Mouse (Mus musculus): ENCODE measurements around the gene Tmem135. TPM values are rescaled to one million over a fixed set of nuclear protein-coding genes. Genes with fewer than 3 reads are reported as not detected.

The Tmem135 gene
- polyA plus RNA-seq, 1 experiment from 2014 or later, result 22.8 TPM

- H3K9me3 ChIP-seq (replicated peaks), result no peaks in the 10 kb centered on the region
- H3K36me3 ChIP-seq, result no peaks in the 10 kb centered on the region
- H3K9ac ChIP-seq, result no peak overlapping the region
- WGBS, result 41% methylated on average over 3 of the region's 3 CpGs
- no peak overlapping the region for H3K4me3 ChIP-seq
- no peak for ATAC-seq (ENCODE audit: low FRiP score)
- no peak overlapping the region for H3K27ac ChIP-seq
- no peaks in the 10 kb centered on the region for H3K27me3 ChIP-seq
- no peak overlapping the region for H3K4me2 ChIP-seq (replicated peaks)
- H3K4me1 ChIP-seq, result no peaks in the 10 kb centered on the region
Observed at GRCm38 (mm10) chr7:89367643-89368042, 36.4 kb downstream of the Tmem135 start.

GRCm38 (mm10) chr7:89365135-89365880 is 38.7 kb downstream of the Tmem135 start:
- Histone ChIP-seq H3K36me3 (no peaks in the 10 kb centered on the region), H3K9ac (no peak overlapping the region), H3K4me2 (replicated peaks) (no peak overlapping the region), H3K9me3 (replicated peaks) (no peaks in the 10 kb centered on the region), H3K4me3 (no peak overlapping the region), H3K27ac (no peak overlapping the region), H3K27me3 (no peaks in the 10 kb centered on the region), H3K4me1 (no peaks in the 10 kb centered on the region)
- WGBS, result 64% methylated on average over 10 of the region's 10 CpGs
- peak; percentile 40; the same call in 1 of the 2 replicates for ATAC-seq (ENCODE audit: low FRiP score)

- Histone ChIP-seq H3K27ac (no peak overlapping the region), H3K36me3 (no peaks in the 10 kb centered on the region), H3K27me3 (no peaks in the 10 kb centered on the region), H3K9ac (no peak overlapping the region), H3K4me1 (no peaks in the 10 kb centered on the region), H3K9me3 (replicated peaks) (no peaks in the 10 kb centered on the region), H3K4me3 (no peak overlapping the region), H3K4me2 (replicated peaks) (no peak overlapping the region)
- 91% methylated on average over 5 of the region's 5 CpGs for WGBS
- no peak for ATAC-seq (ENCODE audit: low FRiP score)
Observed at GRCm38 (mm10) chr7:89363975-89364374, 40.0 kb downstream of the Tmem135 start.

GRCm38 (mm10) chr7:89356307-89356706 is 47.7 kb downstream of the Tmem135 start:
- no peak overlapping the region for H3K4me3 ChIP-seq
- H3K9me3 ChIP-seq (replicated peaks), result no peaks in the 10 kb centered on the region
- H3K9ac ChIP-seq, result no peak overlapping the region
- no peaks in the 10 kb centered on the region for H3K36me3 ChIP-seq
- WGBS, result 69% methylated on average over 4 of the region's 4 CpGs
- ATAC-seq (ENCODE audit: low FRiP score), result no peak
- 0 out of 2 replicates have a peak, but pooled peaks cover 3% of the 10 kb centered on the region for H3K4me1 ChIP-seq
- H3K4me2 ChIP-seq (replicated peaks), result no peak overlapping the region
- no peak overlapping the region for H3K27ac ChIP-seq
- no peaks in the 10 kb centered on the region for H3K27me3 ChIP-seq

- H3K9me3 ChIP-seq (replicated peaks), result no peaks in the 10 kb centered on the region
- no peaks in the 10 kb centered on the region for H3K36me3 ChIP-seq
- 71% methylated on average over 8 of the region's 8 CpGs for WGBS
- no peak overlapping the region for H3K4me2 ChIP-seq (replicated peaks)
- no peak for ATAC-seq (ENCODE audit: low FRiP score)
- H3K27ac ChIP-seq, result no peak overlapping the region
- H3K9ac ChIP-seq, result no peak overlapping the region
- H3K27me3 ChIP-seq, result no peaks in the 10 kb centered on the region
- no peak overlapping the region for H3K4me3 ChIP-seq
- H3K4me1 ChIP-seq, result 0 out of 2 replicates have a peak, but pooled peaks cover 3% of the 10 kb centered on the region
Observed at GRCm38 (mm10) chr7:89355519-89356255, 48.3 kb downstream of the Tmem135 start.

- no peak overlapping the region for H3K4me2 ChIP-seq (replicated peaks)
- no peak overlapping the region for H3K27ac ChIP-seq
- H3K4me3 ChIP-seq, result no peak overlapping the region
- H3K36me3 ChIP-seq, result no peaks in the 10 kb centered on the region
- ATAC-seq (ENCODE audit: low FRiP score), result no peak
- no peak overlapping the region for H3K9ac ChIP-seq
- peaks cover 16% of the 10 kb centered on the region for H3K4me1 ChIP-seq
- H3K27me3 ChIP-seq, result no peaks in the 10 kb centered on the region
- no peaks in the 10 kb centered on the region for H3K9me3 ChIP-seq (replicated peaks)
Observed at GRCm38 (mm10) chr7:89342021-89342420, 62.0 kb downstream of the Tmem135 start.

- no peak for ATAC-seq (ENCODE audit: low FRiP score)
- 77% methylated on average over 1 of the region's 1 CpGs for WGBS
- H3K27me3 ChIP-seq, result no peaks in the 10 kb centered on the region
Observed at GRCm38 (mm10) chr7:89339808-89340207, 64.2 kb downstream of the Tmem135 start.

GRCm38 (mm10) chr7:89339142-89339435 is 64.9 kb downstream of the Tmem135 start:
- Histone ChIP-seq H3K27me3 (no peaks in the 10 kb centered on the region), H3K36me3 (no peaks in the 10 kb centered on the region), H3K9ac (peak overlapping the region; percentile 90), H3K4me1 (peaks cover 24% of the 10 kb centered on the region), H3K27ac (no peak overlapping the region; the same call in 1 of the 2 replicates), H3K9me3 (replicated peaks) (no peaks in the 10 kb centered on the region), H3K4me2 (replicated peaks) (peak overlapping the region; percentile 78), H3K4me3 (peak overlapping the region; percentile 74)
- peak; percentile 78 for ATAC-seq (ENCODE audit: low FRiP score)

More at GRCm38 (mm10) chr7:89339808-89340207, 64.2 kb downstream of the Tmem135 start:
- H3K4me3 ChIP-seq, result no peak overlapping the region
- H3K9ac ChIP-seq, result no peak overlapping the region
- no peaks in the 10 kb centered on the region for H3K36me3 ChIP-seq
- H3K4me1 ChIP-seq, result peaks cover 24% of the 10 kb centered on the region
- H3K9me3 ChIP-seq (replicated peaks), result no peaks in the 10 kb centered on the region
- H3K4me2 ChIP-seq (replicated peaks), result no peak overlapping the region
- no peak overlapping the region for H3K27ac ChIP-seq

- Histone ChIP-seq H3K4me1 (peaks cover 24% of the 10 kb centered on the region), H3K36me3 (no peaks in the 10 kb centered on the region), H3K4me3 (peak overlapping the region; percentile 74), H3K4me2 (replicated peaks) (peak overlapping the region; percentile 78), H3K9me3 (replicated peaks) (no peaks in the 10 kb centered on the region), H3K9ac (peak overlapping the region; percentile 90), H3K27ac (peak overlapping the region; percentile 66), H3K27me3 (no peaks in the 10 kb centered on the region)
- peak; percentile 96 for ATAC-seq (ENCODE audit: low FRiP score)
- WGBS, result under 1% methylated on average over 57 of the region's 57 CpGs
Observed at GRCm38 (mm10) chr7:89338350-89339141, 65.5 kb downstream of the Tmem135 start.

- peak overlapping the region; percentile 78 for H3K4me2 ChIP-seq (replicated peaks)
- H3K4me3 ChIP-seq, result peak overlapping the region; percentile 74
- H3K4me1 ChIP-seq, result peaks cover 24% of the 10 kb centered on the region
- no peaks in the 10 kb centered on the region for H3K9me3 ChIP-seq (replicated peaks)
- no peaks in the 10 kb centered on the region for H3K27me3 ChIP-seq
- WGBS, result 49% methylated on average over 10 of the region's 10 CpGs
- H3K27ac ChIP-seq, result no peak overlapping the region
- no peaks in the 10 kb centered on the region for H3K36me3 ChIP-seq
- ATAC-seq (ENCODE audit: low FRiP score), result peak; percentile 52
- H3K9ac ChIP-seq, result peak overlapping the region; percentile 90
Observed at GRCm38 (mm10) chr7:89337711-89338349, 66.2 kb downstream of the Tmem135 start.

GRCm38 (mm10) chr7:89336434-89336833 is 67.6 kb downstream of the Tmem135 start:
- ATAC-seq (ENCODE audit: low FRiP score), result no peak
- no peak overlapping the region for H3K9ac ChIP-seq
- no peaks in the 10 kb centered on the region for H3K36me3 ChIP-seq
- peaks cover 24% of the 10 kb centered on the region for H3K4me1 ChIP-seq
- H3K4me2 ChIP-seq (replicated peaks), result no peak overlapping the region
- H3K4me3 ChIP-seq, result no peak overlapping the region
- no peak overlapping the region for H3K27ac ChIP-seq
- H3K27me3 ChIP-seq, result no peaks in the 10 kb centered on the region
- 100% methylated on average over 1 of the region's 1 CpGs for WGBS
- no peaks in the 10 kb centered on the region for H3K9me3 ChIP-seq (replicated peaks)

GRCm38 (mm10) chr7:89335316-89335715 is 68.7 kb downstream of the Tmem135 start:
- no peak overlapping the region for H3K4me3 ChIP-seq
- no peak overlapping the region for H3K9ac ChIP-seq
- H3K36me3 ChIP-seq, result no peaks in the 10 kb centered on the region
- no peaks in the 10 kb centered on the region for H3K27me3 ChIP-seq
- H3K9me3 ChIP-seq (replicated peaks), result no peaks in the 10 kb centered on the region
- peaks cover 24% of the 10 kb centered on the region for H3K4me1 ChIP-seq
- ATAC-seq (ENCODE audit: low FRiP score), result no peak
- H3K27ac ChIP-seq, result no peak overlapping the region
- H3K4me2 ChIP-seq (replicated peaks), result no peak overlapping the region
